Mouse (Mus musculus) neural tube, embryonic 10.5 days (tissue): ENCODE measurements around the gene Tor4a.

ENCODE experiments used
- DNase-seq: peaks from one replicate; pipeline ENCODE4 v3.0.0-alpha.2; 2017; ENCODE audit warnings: low spot score; ENCODE audit errors: extremely low spot score

The Tor4a gene

DNA sequence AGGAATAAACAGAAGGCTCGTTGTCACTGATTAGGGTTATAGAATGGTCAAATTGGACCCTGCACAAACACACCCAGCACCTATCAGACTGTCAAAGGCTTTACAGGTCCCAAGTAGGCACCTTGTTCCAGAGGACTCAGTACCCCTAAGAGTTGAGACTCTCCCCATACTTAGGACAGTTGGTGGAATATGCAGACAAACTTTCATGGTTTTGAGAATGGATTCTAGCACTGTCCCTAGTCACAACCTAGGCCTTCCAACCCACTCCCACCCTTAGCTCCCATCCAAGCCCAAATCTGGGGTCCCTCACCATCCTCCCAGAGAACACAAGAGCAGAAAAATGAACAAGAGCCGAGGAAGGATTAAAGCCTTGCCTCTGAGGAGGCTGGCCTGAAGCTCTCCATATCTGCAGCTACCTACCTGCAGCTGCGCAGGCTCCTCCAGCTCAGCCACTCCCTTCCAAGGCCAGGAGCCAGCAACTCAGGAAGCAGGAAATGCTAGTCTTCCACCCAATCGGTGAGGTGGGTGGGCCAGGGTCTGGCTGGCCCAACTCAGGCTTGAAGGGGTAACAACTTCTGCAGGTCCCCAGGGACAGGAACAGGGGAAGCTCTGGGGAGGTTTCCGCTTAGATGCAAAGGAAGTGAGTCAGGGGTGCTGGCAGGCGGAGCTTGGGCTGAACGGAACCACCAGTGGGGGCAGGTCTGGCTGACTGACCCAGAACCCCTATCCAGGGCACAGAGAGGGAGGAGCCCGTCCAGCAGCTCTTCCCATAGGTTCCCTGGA is at the start of gene Tor4a:
TSS of gene Tor4a (minus strand) at position 715 of the 783 bp plus-strand sequence.
- DNase-seq, result no peak

DNA sequence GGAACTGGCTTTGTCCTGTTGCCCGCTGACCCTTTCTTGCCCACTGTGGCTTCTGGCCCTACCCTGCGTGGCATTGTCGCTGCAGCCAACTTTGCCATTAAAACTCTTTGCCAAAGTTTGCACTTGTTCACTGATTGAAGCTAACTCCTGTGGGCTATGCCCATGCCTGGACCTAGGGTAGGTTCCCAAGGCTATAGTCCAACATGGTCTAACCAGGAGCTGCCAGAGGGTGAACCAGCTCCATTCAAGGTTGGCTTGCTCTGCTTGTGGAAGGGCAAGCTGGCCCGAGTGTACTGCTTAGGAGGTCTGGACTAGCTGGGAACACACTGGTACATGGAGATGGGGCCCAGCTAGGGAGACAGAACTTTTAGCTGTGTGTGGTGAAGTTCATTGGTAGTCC is 47.5 kb upstream of the Tor4a start:
- DNase-seq, result no peak

DNA sequence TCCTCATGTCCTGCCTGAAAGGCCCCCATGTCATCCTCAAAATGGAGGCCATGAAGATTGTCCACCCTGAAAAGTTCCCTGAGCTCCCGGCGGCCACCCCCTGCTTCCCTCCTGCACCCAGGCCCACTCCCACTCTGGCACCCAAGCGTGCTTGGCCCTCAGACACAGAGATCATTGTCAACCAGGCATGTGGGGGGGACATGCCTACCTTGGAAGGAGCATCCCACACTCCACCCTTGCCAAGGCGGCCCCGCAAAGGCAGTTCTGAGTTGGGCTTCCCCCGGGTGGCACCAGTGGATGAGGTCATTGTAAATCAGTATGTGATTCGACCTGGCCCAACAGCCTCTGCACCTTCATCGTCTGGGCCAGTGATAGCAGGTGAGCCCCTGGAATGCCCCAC is 46.7 kb upstream of the Tor4a start:
- DNase-seq, result no peak

DNA sequence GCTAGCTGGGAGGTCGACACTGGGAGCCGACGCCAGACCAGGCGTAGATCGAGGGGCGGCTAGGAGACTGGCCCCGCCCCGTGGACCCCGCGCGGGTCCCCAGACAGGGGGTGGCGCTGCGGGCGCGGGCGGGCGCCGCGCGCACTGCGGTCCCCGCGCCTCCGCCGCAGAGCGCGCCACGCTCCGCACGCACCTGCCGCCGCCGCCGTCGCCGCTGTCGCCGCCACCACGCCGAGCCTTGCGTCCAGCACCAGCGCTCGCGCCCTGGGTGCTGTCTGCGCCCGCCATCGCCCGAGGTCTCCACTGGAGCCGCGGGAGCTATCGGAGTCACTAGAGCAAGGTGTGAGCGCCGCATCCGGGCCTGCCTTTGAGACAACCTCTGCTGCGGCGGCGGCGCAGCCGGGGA is 45.4 kb upstream of the Tor4a start, which contains the start of the genes Rnf208 and Cysrt1:
TSS of gene Rnf208 (plus strand) at position 155 of the 406 bp plus-strand sequence.
TSS of gene Cysrt1 (minus strand) at position 352 of the 406 bp plus-strand sequence.
- peak; percentile 51 for DNase-seq

DNA sequence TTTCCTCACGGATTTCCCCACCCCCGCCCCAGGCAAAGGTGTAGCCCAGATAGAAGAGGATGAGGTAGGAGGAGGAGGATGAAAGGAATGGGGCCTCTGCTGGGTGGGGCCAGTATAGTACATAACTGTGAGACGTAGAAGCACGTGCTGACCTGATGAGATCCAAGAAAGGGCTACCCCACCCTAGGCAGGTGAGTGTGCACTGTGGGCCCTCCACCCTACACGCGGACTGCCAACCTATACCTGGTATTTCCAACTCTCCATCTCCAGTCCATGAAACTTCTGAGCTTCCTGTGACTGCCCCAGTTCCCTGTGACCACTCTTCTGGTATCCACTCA is 44.7 kb upstream of the Tor4a start:
- no peak for DNase-seq

DNA sequence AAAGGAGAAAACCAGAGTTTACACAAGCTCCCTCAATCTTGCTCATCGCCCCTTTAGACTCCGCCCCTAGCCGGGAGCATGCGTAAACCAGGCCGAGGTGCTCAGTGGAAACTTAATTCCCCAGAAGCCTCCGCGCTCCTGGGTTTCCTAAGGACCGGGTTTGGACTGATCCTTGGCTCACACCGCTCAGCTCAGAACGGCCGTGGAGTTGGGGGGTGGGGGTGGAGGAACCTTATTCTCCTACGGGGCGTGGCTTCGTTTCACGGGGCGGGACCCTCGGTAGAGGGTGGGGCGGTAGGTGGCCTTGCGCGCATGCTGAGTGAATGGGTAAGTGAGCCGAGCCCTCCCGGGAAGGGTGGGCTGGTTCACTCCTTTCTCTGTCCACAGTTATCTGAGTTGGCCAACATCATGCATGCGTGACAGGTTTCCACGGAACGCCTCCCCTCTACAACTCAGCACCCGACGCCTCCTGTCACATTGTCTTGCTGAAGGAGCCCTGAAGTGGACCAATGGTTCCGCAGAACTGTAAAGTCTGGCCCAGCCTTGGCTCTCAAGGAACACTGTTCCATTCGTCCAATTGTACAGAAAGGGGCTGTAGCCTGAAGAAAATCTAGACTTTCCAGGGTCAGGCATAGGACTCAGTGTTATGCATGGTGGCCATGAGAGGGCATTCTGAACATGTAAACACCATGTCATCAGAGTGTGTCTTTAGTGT is 44.2 kb upstream of the Tor4a start:
- DNase-seq, result peak; percentile 64

DNA sequence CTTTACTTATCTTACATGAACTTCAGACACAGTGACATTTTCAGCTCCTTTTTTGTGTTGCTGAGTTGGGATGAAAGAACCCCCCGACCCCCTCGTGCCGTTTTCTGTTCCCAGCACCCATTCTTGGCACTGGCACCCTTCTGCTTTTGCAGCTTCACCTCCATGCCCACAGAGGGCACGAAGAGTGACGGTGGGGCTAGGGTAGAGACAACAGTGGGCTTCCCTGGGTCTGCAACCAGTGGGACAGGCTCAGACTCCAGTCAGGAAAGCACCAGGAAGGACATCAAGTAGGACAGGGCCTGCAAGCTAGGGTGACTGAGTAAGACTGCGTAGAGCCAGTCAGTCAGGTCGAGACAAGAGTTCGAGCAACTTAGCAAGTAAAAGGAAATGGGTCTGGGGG is 43.6 kb upstream of the Tor4a start:
- no peak for DNase-seq

DNA sequence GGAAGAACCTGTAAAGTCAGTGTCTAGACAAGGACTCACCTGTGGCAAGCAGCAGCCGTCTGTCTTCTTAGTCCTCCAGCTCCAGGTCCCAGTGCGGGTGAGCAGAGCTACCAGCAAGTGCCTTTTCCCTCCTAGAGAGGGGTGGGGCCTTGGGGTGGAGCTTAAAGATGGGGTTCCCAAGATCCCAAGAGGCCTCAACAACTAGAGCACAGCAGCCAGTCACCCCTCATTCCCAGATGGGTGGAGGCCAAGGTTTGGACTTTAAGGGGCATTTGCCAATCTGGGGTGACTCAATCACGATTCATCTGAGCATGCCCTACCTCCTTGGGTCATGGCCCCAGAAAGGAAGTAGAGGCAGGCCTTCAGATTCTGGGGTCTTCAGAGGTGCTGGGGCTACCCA is 43.1 kb upstream of the Tor4a start:
- DNase-seq, result no peak

DNA sequence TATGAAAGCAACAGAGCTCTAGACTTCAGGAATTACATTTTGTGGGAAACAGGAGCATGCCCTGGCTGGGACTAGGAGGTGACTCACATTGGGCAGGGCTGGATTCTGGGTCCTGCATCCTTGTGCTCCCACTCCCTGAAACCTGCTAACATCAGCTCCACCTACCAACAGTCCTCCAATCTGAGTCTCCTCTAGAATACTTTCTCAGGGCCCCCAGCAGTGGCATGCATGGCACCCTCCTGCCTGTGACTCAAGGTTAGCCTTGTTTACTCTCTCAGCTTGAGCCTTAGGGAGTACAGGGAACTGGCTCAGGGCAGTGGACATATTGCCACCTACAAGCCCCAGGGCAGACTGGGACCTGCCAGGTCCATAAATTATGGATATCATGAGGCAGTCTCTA is 41.4 kb upstream of the Tor4a start:
- no peak for DNase-seq

DNA sequence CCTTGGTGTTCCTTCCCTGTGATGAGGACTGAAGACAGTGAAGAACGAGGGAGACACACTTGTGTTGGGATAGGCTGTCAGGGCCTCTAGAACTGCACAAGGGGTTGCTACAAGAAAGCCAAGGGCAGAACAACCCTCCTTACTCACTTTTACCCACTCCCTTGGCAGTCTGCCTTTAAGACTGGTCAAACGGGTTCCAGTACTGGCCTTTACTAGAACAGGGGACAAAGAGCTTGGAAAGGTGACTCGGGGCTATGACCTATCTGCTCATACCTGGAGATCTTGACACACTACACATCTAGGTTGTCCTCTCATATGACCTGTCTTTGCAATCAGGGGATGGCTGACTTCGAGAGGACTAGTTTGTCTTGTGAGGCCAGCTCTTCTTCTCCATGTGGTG is 40.8 kb upstream of the Tor4a start:
- DNase-seq, result no peak

DNA sequence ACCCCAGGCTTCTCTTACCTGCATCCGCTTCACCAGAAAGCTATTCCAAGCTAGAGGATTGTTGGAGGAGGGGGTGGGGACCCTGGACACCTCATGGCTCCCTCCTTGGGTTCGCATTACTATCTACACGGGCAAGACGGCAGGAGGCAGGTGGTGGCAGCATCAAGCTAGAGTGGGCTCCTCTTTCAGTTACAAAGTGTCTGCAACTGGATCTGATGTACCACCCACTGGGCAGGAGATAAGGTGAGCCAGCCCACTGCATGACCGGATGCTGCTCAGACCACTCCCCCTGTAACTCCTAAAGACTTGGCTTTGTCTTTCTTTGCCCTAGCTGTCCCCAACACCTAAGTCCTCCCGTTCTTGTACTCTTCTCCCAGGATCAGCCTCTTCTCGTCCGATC is 39.9 kb upstream of the Tor4a start, which contains the start of gene Rnf224:
TSS of gene Rnf224 (minus strand) at position 174 of the 400 bp plus-strand sequence.
- no peak for DNase-seq

DNA sequence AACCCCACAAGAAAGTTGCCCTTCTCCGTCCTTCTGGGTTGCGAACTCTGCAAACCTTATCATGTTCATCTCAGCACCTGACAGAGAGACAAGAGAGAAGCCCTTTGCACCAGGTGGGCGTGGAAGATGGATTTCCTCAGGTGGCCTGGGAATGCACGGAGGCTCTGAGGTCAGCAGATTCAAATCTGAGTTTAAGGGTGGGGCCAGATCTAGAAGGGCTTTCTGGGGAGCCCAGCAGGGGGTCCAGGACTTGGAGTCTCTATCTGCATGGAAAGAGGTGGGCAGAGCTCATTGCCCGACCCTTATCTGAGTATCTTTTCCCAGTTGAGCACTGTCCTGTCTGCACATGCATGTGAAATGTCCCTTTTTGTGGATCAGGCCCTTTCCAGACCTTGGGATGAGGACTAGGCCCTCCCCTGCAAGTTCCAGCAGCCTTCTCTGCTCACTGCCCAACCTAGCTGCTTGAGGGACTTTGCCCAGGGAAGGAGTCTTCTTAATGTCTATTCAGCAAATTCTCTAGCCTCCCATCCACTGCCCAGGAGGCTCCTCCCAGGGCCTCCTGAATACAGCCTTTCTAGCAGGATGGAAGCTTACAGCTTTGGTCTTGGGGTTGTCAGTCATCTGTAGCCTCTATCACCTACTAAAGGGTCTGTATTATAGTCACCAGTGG is 38.0 kb upstream of the Tor4a start:
- DNase-seq, result no peak

DNA sequence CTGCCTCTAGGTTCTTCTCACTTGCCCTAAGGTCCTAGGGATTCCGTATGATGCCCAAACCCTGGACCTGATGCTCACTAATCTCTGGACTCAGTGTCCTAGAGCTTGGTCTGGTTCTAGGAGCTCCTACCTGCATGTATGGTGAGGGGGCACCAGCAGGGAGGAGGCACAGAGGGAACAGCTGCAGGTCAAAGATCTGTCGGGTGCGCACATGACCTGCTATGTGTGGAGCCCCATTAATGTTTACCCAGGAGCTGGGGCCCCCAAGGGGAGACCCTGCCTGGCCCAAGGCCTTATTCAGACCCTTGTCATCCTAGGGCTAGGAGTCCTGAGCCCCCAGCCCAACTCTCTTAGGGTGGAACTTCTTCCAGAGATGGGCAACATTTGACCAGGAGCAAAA is 37.4 kb upstream of the Tor4a start, which contains the start of gene Slc34a3:
TSS of gene Slc34a3 (minus strand) at position 315 of the 400 bp plus-strand sequence.
- no peak for DNase-seq

DNA sequence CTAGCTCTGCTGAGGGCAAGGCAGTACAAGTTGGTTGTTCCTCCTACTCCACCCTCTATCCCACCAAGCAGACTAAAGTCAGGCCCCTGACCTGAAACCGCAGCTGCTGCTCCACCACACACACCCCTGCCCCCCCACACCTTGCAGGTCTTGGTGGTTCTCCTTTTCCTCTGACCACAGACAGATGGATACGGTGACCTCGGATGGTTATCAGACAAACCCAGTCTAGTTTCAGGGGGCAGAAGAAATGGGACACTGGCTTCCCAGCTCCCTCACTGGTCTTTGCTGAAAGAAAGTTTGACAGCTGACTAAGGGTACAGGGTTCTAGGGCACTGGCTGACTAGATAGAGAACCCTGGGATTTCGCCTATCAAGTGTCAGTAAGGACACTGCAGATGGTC is 36.7 kb upstream of the Tor4a start:
- DNase-seq, result no peak

DNA sequence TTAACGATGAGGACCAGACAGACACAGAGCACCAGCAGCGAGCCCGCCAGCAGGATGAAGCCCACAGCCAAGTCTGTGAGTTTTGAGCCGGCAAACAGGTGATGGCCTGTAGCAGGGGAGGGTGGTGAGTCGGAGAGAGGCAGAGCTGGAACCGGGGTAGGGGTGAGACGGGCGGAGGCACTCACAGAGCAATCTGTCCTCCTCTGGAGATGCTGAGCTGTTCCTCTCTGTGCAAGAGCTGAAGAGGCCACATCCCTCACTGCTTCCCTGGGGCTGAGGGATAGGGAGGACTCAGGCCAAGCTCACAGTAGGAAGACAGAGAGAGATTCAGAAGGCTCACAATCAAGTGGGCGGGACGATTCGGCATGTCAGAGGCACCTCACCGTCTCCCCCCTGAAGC is 34.4 kb upstream of the Tor4a start:
- no peak for DNase-seq

DNA sequence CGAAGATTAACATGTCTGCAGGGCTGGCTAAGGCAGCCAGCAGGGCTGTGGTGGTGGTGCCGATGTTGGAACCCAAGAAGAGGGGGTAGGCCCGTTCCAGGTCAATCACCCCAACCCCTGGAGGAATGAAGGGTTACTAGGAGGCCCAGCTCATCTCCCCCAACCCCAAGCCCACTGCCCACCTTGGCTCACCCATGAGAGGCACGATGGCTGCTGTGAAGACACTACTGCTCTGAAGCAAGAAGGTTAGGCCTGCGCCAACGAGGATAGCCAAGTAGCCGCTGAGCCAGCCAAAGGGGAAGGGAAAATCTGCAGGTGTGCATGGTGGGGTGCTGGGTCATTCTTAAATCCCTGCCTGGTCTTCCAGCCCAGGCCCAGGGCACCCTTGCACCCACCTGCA is 33.9 kb upstream of the Tor4a start:
- no peak for DNase-seq

DNA sequence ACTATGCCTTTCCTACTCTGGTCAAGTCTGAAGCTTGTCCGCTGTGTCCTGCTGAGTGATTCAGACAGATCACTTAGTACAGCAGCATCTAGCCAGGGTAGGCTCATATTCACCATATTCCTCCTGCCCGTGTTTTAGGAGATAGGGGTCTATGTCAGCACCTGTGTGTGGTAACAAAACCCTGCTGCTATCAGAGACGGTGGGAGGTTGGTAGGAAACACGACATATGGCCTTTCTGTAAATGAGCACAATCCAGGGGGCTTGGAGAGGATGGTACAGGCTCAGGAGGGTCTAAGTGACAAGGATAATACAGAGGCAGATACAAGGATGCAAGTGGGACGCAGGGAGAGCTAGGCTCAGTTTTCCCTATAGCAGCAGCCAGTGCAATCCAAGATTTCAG is 32.9 kb upstream of the Tor4a start:
- no peak for DNase-seq

DNA sequence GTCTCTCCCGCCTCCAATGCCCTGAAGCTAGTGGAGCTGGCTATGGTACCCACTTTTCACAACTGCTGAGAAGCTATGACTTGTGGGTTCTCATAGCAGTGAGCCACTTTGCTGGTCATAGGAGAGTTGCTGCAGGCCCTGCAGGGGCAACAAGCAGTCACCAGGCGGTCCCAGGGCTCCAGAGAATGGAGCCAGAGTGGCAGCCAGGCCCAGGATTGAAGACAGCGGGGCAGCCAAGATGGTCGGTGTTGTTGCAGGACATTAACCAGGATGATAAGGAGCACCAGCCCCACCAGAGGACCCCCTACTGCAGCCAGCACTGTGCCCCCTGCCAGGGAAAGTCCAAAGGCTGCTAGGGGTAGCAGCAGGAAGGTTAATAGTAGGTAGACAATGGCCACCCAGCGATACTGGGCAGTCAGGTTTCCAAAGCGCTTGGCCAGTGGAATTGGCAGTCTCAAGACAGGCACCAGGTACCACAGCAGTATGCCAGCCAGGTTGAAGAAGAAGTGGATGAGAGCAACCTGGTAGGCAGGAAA is 32.4 kb upstream of the Tor4a start:
- DNase-seq, result no peak

DNA sequence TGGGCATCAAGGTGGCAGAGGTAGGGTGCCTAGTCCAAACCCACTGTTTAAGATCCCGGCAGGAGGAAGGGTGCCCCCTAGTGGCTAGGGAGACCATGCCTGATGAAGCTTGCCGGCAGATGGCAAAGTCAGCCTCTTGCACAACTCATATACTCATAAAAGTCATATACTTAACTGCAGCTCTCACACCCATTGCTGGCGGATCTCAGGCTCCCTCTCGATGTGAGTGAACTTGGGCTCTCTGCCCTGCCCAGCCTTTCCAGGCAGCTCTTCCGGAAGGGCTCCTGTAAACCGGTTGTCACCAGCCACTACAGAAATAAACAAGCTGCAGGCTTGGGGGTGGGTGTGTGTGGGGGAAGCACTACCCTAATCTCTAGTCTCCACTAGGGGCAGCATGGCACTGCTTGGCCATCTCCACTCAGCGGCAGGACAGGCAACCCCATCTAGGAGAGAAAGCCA is 31.8 kb upstream of the Tor4a start:
- peak; percentile 81 for DNase-seq

DNA sequence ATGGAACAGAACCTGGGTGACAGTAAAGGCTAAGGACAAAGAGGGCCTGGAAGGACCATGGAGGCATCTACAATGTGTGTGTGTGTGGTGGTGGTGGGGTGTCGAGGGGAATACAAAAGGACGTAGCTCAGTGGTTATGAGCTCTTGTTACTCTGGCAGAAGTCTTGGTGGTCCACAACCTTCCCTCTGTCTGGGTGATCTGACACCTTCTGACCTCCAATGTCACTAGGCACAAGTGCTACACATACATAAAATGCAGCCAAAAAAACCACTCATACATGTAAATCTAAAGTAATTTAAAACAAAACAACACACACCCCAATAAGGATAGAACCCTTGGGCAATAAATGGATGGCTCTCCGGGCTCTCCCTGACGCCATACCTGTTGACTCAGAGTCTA is 30.7 kb upstream of the Tor4a start:
- no peak for DNase-seq

DNA sequence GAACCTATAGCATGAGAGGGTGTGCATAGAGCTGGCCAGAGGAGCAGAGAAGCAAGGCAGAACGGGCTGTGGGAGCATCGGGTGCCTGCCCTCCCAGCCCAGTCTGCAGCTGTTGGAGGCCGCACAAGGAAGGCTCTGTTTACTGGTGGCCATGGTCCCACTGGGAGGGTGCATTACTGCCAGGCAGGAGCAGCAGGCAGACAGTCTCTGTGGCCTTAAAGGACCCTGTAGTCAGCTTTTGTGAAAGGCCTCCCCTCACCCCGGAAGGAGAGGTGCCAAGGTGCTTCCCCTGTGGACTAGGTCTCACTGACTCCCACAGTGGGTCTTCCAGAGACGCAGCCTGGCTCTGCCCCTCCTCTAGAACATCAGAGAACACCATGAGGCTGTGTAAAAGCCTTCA is 30.2 kb upstream of the Tor4a start:
- DNase-seq, result no peak
